Mouse (Mus musculus) kidney, adult 18-20 months (tissue): ENCODE measurements around the gene Naa50.

Source experiments
- DNase-seq: peaks from one replicate; pipeline ENCODE4 v3.0.0; 2021

The Naa50 gene

DNA sequence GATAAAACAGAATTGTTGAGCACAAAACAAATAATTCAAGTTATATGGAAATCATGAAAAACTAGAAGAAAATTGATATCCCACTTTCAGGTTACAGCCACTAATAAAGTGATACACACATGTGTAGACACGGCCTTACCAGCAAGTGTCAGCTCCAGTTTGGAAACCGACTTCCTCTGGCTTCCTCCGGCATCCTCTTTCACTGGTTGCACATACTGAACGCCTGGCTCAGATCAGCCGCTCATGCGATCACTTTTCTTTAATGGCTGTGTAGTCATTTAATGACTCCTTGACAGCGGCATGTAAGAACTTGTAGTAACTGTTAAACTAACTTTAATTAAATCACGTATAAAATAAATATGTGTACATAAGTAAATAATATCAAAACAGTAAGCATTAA lies 66.3 kb downstream of the Naa50 start:
- DNase-seq, result no peak

DNA sequence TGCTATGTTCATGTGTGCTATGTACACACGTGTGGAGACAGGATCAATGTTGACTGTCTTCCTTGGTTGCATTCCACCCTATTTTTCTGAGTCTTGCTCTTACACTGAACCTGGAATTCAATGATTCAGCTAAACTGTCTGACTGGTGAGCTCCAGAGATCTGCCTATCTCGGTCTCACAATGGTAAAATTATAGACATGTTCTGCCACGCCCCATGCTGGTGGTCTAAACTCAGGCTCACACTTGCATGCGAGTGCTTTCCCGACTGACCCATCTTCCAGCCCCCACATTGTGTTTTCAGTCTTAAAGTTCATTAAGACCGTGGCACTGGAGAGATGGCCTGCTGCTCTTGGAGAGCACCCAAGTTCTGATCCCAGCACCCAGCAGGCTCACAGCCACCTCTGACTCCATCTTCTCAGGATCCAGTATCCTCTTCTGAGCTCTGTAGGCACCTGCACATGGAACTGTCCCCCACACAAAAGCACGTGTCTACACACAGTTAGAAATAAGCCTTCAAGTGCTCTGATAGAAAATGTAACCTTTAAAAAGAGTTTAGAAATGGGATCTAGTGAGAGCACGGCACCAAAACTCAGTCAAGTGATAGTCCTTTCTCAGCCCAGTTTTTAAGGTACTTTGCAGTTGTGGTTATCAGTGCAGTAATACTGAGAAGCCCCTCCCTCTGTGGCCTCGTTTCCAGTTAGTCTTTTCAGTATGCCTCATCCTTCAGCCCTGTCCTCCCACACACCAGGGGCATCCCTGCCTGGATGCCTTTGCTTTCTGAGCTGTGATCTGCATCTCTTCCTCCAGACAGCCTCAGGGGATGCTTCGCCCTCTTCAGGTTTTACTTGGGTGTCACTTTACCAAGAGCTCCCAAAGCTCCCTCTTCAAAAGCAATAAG lies 70.8 kb downstream of the Naa50 start:
- no peak for DNase-seq

GRCm38 (mm10) chr16:44211054-44211414 lies 71.4 kb downstream of the Naa50 start:
- DNase-seq, result no peak

- DNase-seq, result no peak
Measured at GRCm38 (mm10) chr16:44212703-44213102, 73.1 kb downstream of the Naa50 start.
